Mouse (Mus musculus) spleen, adult 2 months (tissue): ENCODE data around the gene Cdk9.

Experiments
- CTCF ChIP-seq: fragments of 200-500 bp; IDR thresholded peaks from 2 replicates; pipeline ENCODE4 v1.5.1; 2011; ENCODE audit warnings: mild to moderate bottlenecking, inconsistent platforms; ENCODE audit not compliant: insufficient read depth, insufficient read length, insufficient replicate concordance; ENCODE audit errors: extremely low read depth
- POLR2A ChIP-seq: fragments of 200-500 bp; IDR thresholded peaks from 2 replicates; pipeline ENCODE4 v1.6.1; 2011; ENCODE audit warnings: low read depth, low read length, inconsistent platforms

DNA sequence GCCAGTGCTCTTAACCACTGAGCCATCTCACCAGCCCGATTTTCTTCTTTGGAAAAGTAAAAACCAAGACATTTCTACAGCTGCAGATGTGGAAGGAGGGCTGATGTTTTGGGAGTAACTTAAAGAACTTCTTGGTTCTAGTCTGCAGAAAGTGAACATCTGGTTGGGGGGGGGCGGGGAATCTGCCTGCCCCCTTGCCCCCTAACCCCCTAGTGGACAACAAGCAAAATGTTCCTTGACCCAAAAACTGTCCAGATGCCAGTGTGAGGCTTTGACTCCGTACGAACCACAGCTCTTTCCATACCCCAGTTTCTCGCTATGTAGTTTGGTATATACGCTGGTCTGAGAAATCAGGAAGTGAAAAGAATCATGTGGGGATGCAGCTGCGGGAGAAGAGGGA lies 37.3 kb upstream of the Cdk9 start:
- TF ChIP-seq CTCF (no peak), POLR2A (no peak)
